Mouse (Mus musculus) cerebellum, adult 18-20 months (tissue): ENCODE results near the gene Gm20388.
A peak's percentile ranks its signal among the peaks of the same experiment; 100 is the strongest.

Experiments
- DNase-seq, 2 experiments: peaks; one replicate each; pipeline ENCODE4 v3.0.0; 2021

Gene Gm20388

DNA sequence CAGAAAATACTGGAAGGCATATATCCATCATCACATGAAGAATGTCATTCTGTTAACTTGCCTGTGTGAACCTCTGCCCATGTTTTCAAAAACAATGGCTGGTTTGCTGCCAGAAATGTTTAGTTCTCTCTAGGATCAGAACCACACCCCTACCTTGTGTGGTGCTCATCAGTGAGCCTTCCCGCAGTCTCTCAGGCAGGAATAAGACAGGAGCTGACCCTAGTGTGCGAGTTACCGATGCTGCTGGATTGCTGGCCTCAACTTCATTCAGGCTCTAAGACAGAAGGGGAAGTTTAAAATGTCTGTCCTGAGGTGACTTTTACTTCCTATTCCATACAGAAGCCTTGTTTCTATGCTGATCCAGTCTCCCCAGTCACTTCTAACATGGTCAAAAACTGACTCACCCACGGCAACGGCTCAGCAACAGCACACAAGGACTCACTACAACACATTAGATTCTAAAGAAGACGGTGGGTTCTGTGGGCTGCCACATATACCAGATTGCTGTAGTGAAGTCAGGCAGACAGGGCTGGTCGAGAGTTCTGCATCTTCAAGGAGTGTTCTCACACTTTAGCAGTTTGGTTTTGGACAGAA is 3018.1 kb downstream of the Gm20388 start:
- DNase-seq = peak in 1 of 2 experiments; percentile 14

GRCm38 (mm10) chr8:122931834-122932560 is 3021.4 kb downstream of the Gm20388 start:
- peak; percentile 55 to 64 for DNase-seq

GRCm38 (mm10) chr8:122932561-122932959 is 3021.9 kb downstream of the Gm20388 start:
- no peak for DNase-seq

DNA sequence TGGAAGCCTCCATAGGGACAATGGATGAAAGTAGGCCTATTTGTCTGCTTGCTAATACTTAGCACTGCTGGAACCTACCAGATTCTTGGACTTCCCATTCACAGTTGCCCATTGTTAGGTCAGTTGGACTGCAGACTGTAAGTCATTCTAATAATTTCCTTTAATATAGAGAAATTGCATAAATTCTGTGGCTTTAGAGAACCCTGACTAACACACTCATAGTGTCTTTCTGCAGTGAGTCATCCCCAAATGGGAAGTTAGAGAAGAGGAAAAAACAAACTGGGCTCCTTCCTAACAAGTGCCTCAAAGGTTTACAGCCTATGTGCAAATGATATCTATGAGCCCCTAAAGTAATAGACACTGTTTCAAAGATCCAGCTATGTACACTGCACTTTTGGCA is 3023.3 kb downstream of the Gm20388 start:
- no peak for DNase-seq

GRCm38 (mm10) chr8:122935118-122935517 is 3024.5 kb downstream of the Gm20388 start:
- DNase-seq = peak in 1 of 2 experiments; percentile 68

DNA sequence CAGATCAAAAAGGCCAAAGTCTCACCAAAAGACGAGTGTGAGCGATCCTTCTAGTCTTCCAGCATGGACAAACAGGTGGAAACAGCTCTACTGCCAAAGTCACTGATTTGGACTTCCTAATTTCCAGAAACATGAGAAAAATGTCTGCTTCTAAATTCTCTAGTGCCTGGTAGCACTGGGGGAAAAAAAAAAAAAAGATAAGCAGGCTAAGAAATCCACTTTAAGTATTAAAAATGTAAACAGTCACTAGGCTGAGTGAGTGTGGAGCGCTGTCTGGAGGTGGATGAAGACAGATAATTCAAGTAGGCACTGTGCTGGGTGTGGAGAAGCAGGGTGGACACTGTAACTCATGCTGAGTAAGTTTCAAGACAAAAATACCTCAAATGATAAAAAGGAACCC is 3025.3 kb downstream of the Gm20388 start:
- no peak for DNase-seq

- peak; percentile 53 to 59 for DNase-seq
Measured at GRCm38 (mm10) chr8:122937545-122938053, 3027.0 kb downstream of the Gm20388 start.

GRCm38 (mm10) chr8:122938170-122938569 is 3027.5 kb downstream of the Gm20388 start:
- peak in 1 of 2 experiments; percentile 58 for DNase-seq

- DNase-seq = no peak
Measured at GRCm38 (mm10) chr8:122938591-122938990, 3027.9 kb downstream of the Gm20388 start.

DNA sequence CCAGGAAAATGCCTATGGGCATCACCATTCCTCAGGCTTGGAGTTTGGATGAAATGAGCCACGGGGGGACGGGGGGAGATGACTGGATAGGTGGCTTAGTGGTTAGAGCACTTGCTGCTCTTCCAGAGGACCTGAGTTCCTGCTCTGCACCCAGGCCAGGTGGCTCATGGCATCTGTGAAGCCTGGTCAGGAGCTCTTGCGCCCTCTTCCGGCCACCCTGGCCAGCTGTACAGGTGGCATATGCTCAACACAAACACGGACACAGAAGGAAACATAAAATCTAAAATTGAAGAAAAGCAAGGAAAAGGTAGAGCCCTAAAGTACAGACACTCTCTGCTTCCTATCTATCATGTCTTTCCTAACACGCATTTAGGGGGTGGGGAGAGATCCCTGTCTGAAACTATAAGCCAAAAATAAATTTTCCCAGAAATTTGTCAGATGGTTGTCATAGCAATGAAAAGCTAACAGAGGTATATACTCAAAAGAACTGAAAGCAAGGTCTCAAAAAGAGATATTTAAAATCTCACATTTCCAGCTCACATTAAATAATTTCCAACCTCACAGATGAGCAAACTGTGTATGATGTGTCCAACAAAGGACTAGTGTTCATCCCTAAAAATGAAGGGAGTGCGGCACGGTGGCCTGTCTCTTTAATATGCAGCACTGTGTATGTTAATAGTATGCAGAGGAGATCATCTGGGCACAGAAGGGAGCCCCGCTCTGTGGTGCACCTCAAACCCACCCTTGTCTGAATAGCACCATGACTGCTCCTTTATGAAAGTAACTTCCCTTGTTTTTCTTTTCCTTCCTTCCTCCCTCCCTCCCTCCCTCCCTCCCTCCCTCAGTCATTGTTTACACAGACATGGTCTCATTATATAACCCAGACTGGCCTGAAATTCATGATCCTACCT is 3032.4 kb downstream of the Gm20388 start:
- peak in 1 of 2 experiments; percentile 48 for DNase-seq

DNA sequence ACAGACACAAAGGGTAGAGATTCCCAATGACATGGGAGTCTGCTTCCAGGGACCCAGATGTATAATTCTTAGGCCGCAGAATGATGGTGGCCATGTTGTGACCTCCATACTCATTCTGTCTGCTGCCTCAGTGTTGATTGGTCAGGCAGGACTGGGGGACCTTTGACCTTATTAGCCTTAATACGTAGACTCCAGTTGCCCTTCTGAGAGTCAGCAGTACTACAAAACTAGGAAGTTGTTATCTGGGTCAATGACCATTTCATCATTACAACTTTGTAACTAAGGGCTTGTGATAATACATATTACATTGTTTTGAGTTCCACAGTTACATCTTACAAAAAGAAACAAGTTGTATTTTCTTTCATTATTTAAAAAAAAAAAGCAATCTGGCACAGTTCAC is 3035.1 kb downstream of the Gm20388 start:
- no peak for DNase-seq

GRCm38 (mm10) chr8:122949701-122950100 is 3039.1 kb downstream of the Gm20388 start:
- DNase-seq = no peak

GRCm38 (mm10) chr8:122951456-122951855 is 3040.8 kb downstream of the Gm20388 start:
- DNase-seq = no peak

GRCm38 (mm10) chr8:122953028-122953427 is 3042.4 kb downstream of the Gm20388 start:
- DNase-seq = no peak

- no peak for DNase-seq
Measured at GRCm38 (mm10) chr8:122954090-122954799, 3043.6 kb downstream of the Gm20388 start.

GRCm38 (mm10) chr8:122955195-122955594 is 3044.6 kb downstream of the Gm20388 start:
- DNase-seq = no peak

- no peak for DNase-seq
Measured at GRCm38 (mm10) chr8:122955997-122956396, 3045.4 kb downstream of the Gm20388 start.

GRCm38 (mm10) chr8:122960323-122960722 is 3049.7 kb downstream of the Gm20388 start:
- DNase-seq = no peak

DNA sequence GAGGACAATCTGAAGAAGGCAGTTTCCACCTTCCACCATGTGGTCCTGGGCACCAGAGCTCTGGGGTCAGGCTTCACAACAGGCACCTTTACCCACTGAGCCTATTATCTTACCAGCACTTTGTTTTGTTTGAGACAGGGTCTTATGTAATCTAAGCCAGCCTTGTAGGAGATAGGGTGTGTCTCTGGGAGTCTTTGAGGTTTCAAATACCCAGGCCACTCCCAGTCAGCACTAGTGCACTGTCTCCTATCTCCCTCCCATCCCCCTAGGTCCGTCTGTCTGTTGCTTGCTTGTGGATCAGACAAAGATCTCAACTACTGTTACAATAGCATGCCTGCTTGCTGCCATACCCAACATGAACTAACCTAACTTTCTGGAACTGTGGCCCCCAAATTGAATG is 3050.3 kb downstream of the Gm20388 start:
- DNase-seq = no peak

DNA sequence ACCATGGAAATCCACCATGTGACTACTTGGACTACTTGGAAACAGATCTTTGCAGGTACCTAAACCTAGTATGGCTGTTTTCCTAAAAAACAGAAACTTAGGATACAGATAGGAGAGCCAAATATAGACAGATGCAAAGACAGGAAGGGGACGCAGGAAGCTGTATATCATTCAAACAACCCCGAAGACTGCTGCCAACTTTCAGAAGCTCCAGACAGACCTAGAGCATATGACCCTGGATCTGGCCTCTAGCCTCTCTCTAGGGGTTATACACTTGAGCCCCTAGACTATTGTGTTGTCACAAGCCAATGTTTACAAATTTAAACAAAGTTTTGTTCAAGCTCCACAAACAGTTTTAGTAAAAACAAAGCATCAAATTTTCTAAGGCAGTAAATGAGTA is 3050.8 kb downstream of the Gm20388 start:
- no peak for DNase-seq

DNA sequence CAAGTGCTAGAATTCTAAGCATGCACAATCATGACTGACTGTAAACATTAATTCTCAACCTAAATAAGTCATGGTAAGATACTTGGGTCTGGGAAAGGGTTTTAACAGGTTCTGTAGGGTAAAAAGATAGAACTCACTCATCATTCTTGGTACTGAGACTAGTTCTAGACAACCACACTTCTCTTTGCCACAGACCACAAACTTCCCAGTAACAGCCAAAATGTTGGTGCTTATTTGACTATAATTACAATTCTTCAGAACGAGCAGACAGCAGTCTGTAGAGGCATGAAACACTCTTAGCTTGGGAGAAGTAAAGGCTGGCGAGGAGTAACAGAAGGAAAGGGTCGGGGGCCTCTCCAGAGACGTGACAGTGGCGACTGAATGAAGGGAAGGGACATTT is 3051.4 kb downstream of the Gm20388 start:
- DNase-seq = no peak

- DNase-seq = no peak
Measured at GRCm38 (mm10) chr8:122966638-122967037, 3056.0 kb downstream of the Gm20388 start.

DNA sequence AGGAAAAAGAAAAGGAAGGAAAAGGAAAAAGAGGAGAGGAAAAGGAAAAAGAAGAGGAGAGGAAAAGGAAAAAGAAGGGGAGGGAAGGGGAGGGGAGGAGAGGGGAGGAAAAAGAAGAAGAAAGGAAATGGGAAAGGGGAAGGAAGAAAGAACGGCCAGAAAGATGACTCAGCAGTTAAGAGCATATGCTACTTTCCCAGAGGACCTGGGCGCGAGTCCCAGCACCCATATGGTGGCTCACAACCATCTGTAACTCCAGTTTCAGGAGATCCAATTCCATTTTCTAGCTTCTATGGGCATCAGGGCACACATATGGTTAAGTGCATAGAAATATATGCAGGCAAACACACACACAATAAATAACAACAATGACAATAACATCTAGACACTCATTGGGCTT is 3057.5 kb downstream of the Gm20388 start:
- DNase-seq = no peak
